In genomic region chr11:108079454-108079853, GRCm38 (mm10) we compare ENCODE assay signal across 21 mouse cellular contexts.
"Had no signal": no experiment of that assay in that cellular context is flagged by ENCODE, and none has a peak within 500 bp of the region (broad histone marks: within the 10 kb centered on the region; RNA-seq: fewer than 3 reads in every experiment).

No protein-coding gene starts in this region.

- H3K27me3 ChIP-seq: liver, embryonic 13.5 days; megakaryocyte, embryonic 14.5 days; midbrain, embryonic 13.5 days had no signal

- H3K4me1 ChIP-seq: liver, embryonic 13.5 days; midbrain, embryonic 10.5 days; midbrain, embryonic 13.5 days had no signal

- DNase-seq: kidney, adult 18-20 months; kidney, adult 9 months; kidney, postnatal 14 days; layer of hippocampus, adult 9-11 months; layer of hippocampus, postnatal 36 days; liver, embryonic 13.5 days; lung, adult 2 months; lung, postnatal 14 days; lung, postnatal 4 days; right cerebral cortex, postnatal 25 days; spleen, adult 18-20 months; thymus, adult 18-20 months; thymus, postnatal 14 days; thymus, postnatal 4 days had no signal

- H3K4me2 ChIP-seq: liver, embryonic 13.5 days; midbrain, embryonic 13.5 days had no signal

- H3K4me3 ChIP-seq: layer of hippocampus, adult 2 months; left cerebral cortex, adult 2 months; liver, embryonic 13.5 days; megakaryocyte, embryonic 14.5 days; midbrain, embryonic 10.5 days; midbrain, embryonic 13.5 days; myocyte had no signal

- H3K9me3 ChIP-seq: liver, embryonic 13.5 days; megakaryocyte, embryonic 14.5 days; midbrain, embryonic 10.5 days; midbrain, embryonic 13.5 days had no signal

- H3K9ac ChIP-seq: liver, embryonic 13.5 days; midbrain, embryonic 13.5 days had no signal

- ATAC-seq: midbrain, embryonic 13.5 days; midbrain, embryonic 16.5 days had no signal

- H3K27ac ChIP-seq: left cerebral cortex, adult 2 months; liver, embryonic 13.5 days; midbrain, embryonic 10.5 days; midbrain, embryonic 13.5 days had no signal

- H3K36me3 ChIP-seq: liver, embryonic 13.5 days; midbrain, embryonic 10.5 days; midbrain, embryonic 13.5 days had no signal
